Mouse (Mus musculus): ENCODE data around the gene Ifitm10. TPM values are rescaled to one million over a fixed set of nuclear protein-coding genes. Genes with fewer than 3 reads are reported as not detected.

Ifitm10 gene
- polyA plus RNA-seq (2012; ENCODE audit: insufficient read depth, insufficient read length, missing spikeins) = 0.59 TPM in 1 of 2 replicates, not detected in the other

GRCm38 (mm10) chr7:142373641-142374412 is at the start of gene Ifitm10:
Gene Ifitm10, minus strand, starts transcription at chr7:142373753.
- TF ChIP-seq CTCF (IDR thresholded peaks at IDR 0.05; ENCODE audit: low read depth, low read length) (no peak), POLR2A (IDR thresholded peaks at IDR 0.05; ENCODE audit: borderline replicate concordance, low read depth, low read length) (no peak)
- no peak within 1 kb of the TSS for H3K4me3 ChIP-seq (ENCODE audit: insufficient read depth, low read length)
- no peak within 1 kb of the TSS for H3K27ac ChIP-seq (ENCODE audit: insufficient read depth, low read depth, low read length)
- H3K4me1 ChIP-seq (ENCODE audit: control insufficient read depth, insufficient read depth, low read length) = 0 out of 2 replicates have a peak, but pooled peaks cover 2% of the 10 kb centered on the region

DNA sequence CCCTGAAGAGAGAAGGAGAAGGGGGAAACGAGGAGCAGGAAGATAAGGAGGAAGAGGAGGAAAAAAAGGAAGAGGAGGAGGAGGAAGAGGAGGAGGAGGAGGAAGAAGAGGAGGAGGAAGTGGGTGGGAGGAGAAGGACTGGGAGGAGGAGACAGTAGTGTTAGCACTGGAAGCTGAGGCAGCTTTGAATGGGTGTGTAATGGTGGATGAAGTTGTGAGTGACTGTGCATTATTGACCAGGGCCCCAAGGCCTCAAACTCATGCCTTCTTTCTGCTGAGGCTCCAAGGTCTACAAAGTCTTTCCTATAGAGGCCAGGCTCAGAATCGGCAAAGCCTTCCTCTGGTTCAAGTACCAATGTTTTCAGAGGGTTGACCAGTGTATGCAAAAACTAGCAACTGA is 48.3 kb upstream of the Ifitm10 start:
- H3K4me3 ChIP-seq (ENCODE audit: insufficient read depth, low read length) = no peak overlapping the region
- H3K27ac ChIP-seq (ENCODE audit: insufficient read depth, low read depth, low read length) = peak overlapping the region; percentile 64
- peaks cover 31% of the 10 kb centered on the region for H3K4me1 ChIP-seq (ENCODE audit: control insufficient read depth, insufficient read depth, low read length)
- TF ChIP-seq POLR2A (IDR thresholded peaks at IDR 0.05; ENCODE audit: borderline replicate concordance, low read depth, low read length) (no peak), CTCF (IDR thresholded peaks at IDR 0.05; ENCODE audit: low read depth, low read length) (no peak)

- no peak for TF ChIP-seq POLR2A (IDR thresholded peaks at IDR 0.05; ENCODE audit: borderline replicate concordance, low read depth, low read length)
- TF ChIP-seq CTCF (IDR thresholded peaks at IDR 0.05; ENCODE audit: low read depth, low read length) = no peak
- Histone ChIP-seq H3K4me1 (ENCODE audit: control insufficient read depth, insufficient read depth, low read length) (peaks cover 31% of the 10 kb centered on the region), H3K27ac (ENCODE audit: insufficient read depth, low read depth, low read length) (peak overlapping the region; percentile 17; the same call in 1 of the 2 replicates), H3K4me3 (ENCODE audit: insufficient read depth, low read length) (no peak overlapping the region)
Observed at GRCm38 (mm10) chr7:142419887-142420286, 46.3 kb upstream of the Ifitm10 start.

DNA sequence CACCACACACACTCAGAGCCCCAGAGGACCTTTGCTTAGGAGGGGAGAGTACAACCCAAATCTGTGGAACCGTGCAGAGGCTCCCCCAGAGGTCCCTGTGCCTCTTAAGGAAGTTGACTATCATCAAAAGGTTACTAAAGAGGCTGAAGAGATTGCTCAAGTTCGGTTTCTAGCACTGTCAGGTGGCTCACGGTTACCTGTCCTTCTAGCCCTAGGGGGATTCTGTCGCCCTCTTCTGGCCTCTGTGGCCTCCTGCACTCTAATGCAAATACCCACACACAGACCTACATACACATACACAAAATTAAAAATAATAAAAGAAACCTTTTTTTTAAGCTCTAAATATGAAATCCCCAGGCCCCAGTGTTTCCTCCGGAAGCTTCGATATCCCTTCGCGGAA is 45.1 kb upstream of the Ifitm10 start:
- Histone ChIP-seq H3K4me1 (ENCODE audit: control insufficient read depth, insufficient read depth, low read length) (peaks cover 31% of the 10 kb centered on the region), H3K27ac (ENCODE audit: insufficient read depth, low read depth, low read length) (no peak overlapping the region), H3K4me3 (ENCODE audit: insufficient read depth, low read length) (no peak overlapping the region)
- TF ChIP-seq CTCF (IDR thresholded peaks at IDR 0.05; ENCODE audit: low read depth, low read length) (0 out of 2 replicates have a peak, but pooled peaks have one; percentile 6), POLR2A (IDR thresholded peaks at IDR 0.05; ENCODE audit: borderline replicate concordance, low read depth, low read length) (no peak)

GRCm38 (mm10) chr7:142418027-142418426 is 44.5 kb upstream of the Ifitm10 start:
- TF ChIP-seq CTCF (IDR thresholded peaks at IDR 0.05; ENCODE audit: low read depth, low read length) (no peak), POLR2A (IDR thresholded peaks at IDR 0.05; ENCODE audit: borderline replicate concordance, low read depth, low read length) (no peak)
- no peak overlapping the region for H3K27ac ChIP-seq (ENCODE audit: insufficient read depth, low read depth, low read length)
- H3K4me1 ChIP-seq (ENCODE audit: control insufficient read depth, insufficient read depth, low read length) = peaks cover 28% of the 10 kb centered on the region
- H3K4me3 ChIP-seq (ENCODE audit: insufficient read depth, low read length) = no peak overlapping the region

DNA sequence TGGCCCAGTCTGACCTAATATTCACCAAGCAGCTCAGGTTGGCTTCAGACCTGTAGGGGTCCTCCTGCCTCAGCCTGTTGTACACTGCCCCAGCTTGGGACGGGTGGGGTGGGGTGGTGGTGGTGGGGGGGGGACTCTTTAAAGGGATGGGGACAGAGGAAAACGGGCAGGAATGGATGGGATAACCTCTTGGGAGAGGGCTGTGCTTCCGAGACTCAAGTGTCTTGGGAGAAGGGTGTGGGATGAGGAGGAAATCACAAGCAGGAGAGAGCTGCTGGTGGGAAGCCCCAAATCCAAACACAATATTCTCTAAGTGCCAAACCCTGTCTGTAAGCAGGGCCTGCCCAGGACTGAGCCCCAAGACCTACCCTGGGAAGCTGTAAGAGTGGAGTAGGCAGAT is 42.7 kb upstream of the Ifitm10 start:
- H3K4me3 ChIP-seq (ENCODE audit: insufficient read depth, low read length) = no peak overlapping the region
- H3K27ac ChIP-seq (ENCODE audit: insufficient read depth, low read depth, low read length) = no peak overlapping the region
- TF ChIP-seq POLR2A (IDR thresholded peaks at IDR 0.05; ENCODE audit: borderline replicate concordance, low read depth, low read length) (no peak), CTCF (IDR thresholded peaks at IDR 0.05; ENCODE audit: low read depth, low read length) (no peak)
- H3K4me1 ChIP-seq (ENCODE audit: control insufficient read depth, insufficient read depth, low read length) = peaks cover 11% of the 10 kb centered on the region

DNA sequence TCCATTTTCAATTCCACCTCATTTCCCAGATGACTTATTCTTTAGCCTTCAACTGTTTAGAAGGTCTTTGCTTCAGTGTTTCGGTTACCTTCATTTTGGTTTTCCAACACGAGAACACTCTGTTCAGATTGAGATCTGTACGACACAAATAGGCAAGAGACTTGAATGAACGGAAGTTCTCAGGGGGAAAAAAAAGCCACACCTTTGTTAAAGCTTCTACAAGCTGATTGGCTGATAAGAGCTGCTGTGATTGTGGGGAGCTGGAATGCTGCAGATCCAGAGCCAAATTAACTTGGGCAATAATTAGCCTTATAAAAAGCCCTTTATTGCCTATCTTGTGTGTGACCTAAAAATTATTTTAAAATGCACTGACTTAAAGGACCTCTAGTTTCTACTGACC is 41.8 kb upstream of the Ifitm10 start:
- Histone ChIP-seq H3K4me3 (ENCODE audit: insufficient read depth, low read length) (no peak overlapping the region), H3K27ac (ENCODE audit: insufficient read depth, low read depth, low read length) (no peak overlapping the region), H3K4me1 (ENCODE audit: control insufficient read depth, insufficient read depth, low read length) (peaks cover 5% of the 10 kb centered on the region)
- TF ChIP-seq POLR2A (IDR thresholded peaks at IDR 0.05; ENCODE audit: borderline replicate concordance, low read depth, low read length) = no peak
- TF ChIP-seq CTCF (IDR thresholded peaks at IDR 0.05; ENCODE audit: low read depth, low read length) = no peak

DNA sequence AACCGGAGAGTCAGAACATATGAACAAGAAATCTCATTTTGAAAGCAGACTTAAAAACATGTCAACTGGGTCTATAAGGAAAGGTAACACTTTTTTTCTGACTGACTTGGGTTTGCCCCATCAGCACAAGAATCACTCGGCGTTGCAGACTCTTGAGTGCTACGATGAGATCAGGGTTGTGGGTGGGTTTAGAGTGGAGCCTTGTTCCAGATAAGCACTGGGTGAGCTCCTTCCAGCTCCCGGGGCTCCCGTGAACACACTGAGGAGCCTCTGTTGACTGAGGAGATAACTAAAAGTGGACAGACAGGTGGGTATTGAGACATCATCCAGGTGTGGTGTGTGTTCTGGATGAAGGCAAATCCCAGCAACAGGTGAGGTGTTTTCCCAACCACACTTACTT is 39.7 kb upstream of the Ifitm10 start:
- H3K27ac ChIP-seq (ENCODE audit: insufficient read depth, low read depth, low read length) = no peak overlapping the region
- TF ChIP-seq POLR2A (IDR thresholded peaks at IDR 0.05; ENCODE audit: borderline replicate concordance, low read depth, low read length) (no peak), CTCF (IDR thresholded peaks at IDR 0.05; ENCODE audit: low read depth, low read length) (no peak)
- H3K4me1 ChIP-seq (ENCODE audit: control insufficient read depth, insufficient read depth, low read length) = no peaks in the 10 kb centered on the region
- no peak overlapping the region for H3K4me3 ChIP-seq (ENCODE audit: insufficient read depth, low read length)

DNA sequence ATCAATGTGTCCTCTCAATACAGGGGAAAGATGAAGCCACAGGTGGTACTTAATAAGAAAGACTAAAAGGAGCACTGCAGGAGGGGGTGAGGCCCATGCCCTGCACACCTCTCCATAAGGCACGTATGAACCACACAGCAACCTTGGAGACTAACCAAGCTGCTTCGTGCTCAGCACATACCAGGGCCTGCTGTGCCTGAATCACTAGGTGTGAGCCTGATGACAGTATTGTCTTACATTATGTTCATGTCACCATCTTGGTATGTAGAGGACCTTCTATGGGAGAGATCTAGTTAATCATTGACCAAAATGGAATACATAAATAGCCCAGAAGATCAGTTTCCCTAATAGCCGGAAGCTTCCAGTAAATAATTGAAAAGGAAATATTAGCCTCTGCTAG is 36.0 kb upstream of the Ifitm10 start:
- H3K4me1 ChIP-seq (ENCODE audit: control insufficient read depth, insufficient read depth, low read length) = peaks cover 2% of the 10 kb centered on the region
- H3K27ac ChIP-seq (ENCODE audit: insufficient read depth, low read depth, low read length) = no peak overlapping the region
- TF ChIP-seq POLR2A (IDR thresholded peaks at IDR 0.05; ENCODE audit: borderline replicate concordance, low read depth, low read length) (no peak), CTCF (IDR thresholded peaks at IDR 0.05; ENCODE audit: low read depth, low read length) (no peak)
- H3K4me3 ChIP-seq (ENCODE audit: insufficient read depth, low read length) = no peak overlapping the region

- Histone ChIP-seq H3K27ac (ENCODE audit: insufficient read depth, low read depth, low read length) (no peak overlapping the region), H3K4me3 (ENCODE audit: insufficient read depth, low read length) (no peak overlapping the region), H3K4me1 (ENCODE audit: control insufficient read depth, insufficient read depth, low read length) (peaks cover 11% of the 10 kb centered on the region)
- TF ChIP-seq POLR2A (IDR thresholded peaks at IDR 0.05; ENCODE audit: borderline replicate concordance, low read depth, low read length) (no peak), CTCF (IDR thresholded peaks at IDR 0.05; ENCODE audit: low read depth, low read length) (no peak)
Observed at GRCm38 (mm10) chr7:142408686-142409085, 35.1 kb upstream of the Ifitm10 start.
